Mouse (Mus musculus): Measurements from ENCODE around the gene 1190007I07Rik. TPM values are rescaled to one million over a fixed set of nuclear protein-coding genes. Genes with fewer than 3 reads are reported as not detected.

The 1190007I07Rik gene
- 43.7 and 46.4 TPM in 2 replicates for polyA plus RNA-seq (2016; fragmentation: Nextera tagmentation; extraction: Ambion mirVana)

DNA sequence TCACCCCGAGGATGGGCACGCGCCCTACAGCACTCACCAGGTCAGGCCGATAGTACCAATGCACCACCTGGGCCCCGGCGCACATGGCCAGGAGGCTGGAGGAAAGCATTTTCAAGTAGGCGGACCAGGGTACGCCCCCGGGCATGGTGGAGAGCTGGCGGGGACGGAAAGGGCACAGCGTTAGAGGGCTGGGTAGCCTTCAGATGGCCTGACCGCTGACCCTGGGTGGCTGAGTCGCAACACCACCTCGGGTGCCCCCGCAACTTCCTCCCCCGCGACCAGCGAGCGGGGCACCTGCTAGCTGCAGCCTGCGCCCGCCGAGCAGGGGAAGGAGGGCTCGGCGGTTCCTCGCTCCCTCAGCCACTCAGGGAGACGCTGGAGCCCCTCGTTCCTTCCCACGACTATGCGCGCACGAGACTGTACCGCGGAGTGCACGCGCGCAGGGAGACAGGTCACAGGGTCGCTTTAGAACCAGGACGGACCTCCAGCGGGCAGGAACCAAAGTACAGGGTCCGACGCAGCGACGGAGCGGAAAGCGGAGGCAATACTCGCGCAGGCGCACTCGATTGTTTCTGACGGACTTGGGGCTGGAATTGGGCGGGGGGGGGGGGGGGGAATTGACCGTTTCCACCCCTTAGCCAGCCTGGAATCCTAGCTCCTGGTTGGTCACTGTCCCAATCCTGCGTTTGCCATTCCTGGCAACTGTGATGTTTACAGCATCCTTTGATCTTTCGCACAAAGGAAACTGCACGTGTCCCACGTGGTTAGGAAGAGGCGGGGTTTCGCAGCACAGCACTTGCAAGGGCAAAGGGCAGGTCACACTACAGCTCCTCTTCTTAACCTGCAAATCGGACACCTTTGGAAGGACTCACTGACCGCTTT, at the start of gene 1190007I07Rik:
1190007I07Rik (minus strand) TSS at position 558 of the 882 bp plus-strand sequence.
- Histone ChIP-seq H3K27ac (peak within 1 kb of the TSS; percentile 94), H3K4me3 (peak within 1 kb of the TSS; percentile 76), H3K36me3 (replicated peaks) (peaks cover 21% of the 10 kb centered on the region), H3K4me1 (peaks cover 13% of the 10 kb centered on the region), H3K9me3 (no peaks in the 10 kb centered on the region), H3K27me3 (ENCODE audit: poor library complexity, severe bottlenecking) (no peaks in the 10 kb centered on the region)
- peak; percentile 95 for DNase-seq (ENCODE audit: extremely low spot score, low spot score)
- WGBS, result under 1% methylated on average over 61 of the region's 61 CpGs

DNA sequence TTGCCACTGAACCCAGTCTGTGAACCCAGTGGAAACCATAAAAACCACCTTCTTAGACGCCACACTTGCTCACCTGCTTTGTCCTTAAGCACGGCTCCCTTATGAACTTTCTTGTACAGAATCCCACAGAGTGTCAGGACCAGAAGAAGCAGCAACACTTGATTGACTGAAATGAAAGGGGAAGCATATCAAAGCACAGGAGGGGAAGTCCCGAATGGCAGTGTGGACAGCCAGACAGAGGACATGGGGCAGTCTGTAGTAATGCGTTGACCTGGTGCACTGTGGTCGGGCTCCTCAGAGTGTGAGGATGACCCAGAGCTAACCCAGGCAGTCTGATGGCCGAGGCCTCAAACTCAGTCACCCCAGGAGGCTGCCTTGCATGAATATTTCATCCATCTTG, 47.2 kb upstream of the 1190007I07Rik start:
- peaks cover 4% of the 10 kb centered on the region; the same call in 1 of the 2 replicates for H3K4me1 ChIP-seq
- no peak for DNase-seq (ENCODE audit: extremely low spot score, low spot score)
- H3K36me3 ChIP-seq (replicated peaks), result no peaks in the 10 kb centered on the region
- 80% methylated on average over 6 of the region's 6 CpGs for WGBS
- no peak overlapping the region for H3K27ac ChIP-seq
- H3K9me3 ChIP-seq, result no peaks in the 10 kb centered on the region
- H3K4me3 ChIP-seq, result no peak overlapping the region
- no peaks in the 10 kb centered on the region for H3K27me3 ChIP-seq (ENCODE audit: poor library complexity, severe bottlenecking)

DNA sequence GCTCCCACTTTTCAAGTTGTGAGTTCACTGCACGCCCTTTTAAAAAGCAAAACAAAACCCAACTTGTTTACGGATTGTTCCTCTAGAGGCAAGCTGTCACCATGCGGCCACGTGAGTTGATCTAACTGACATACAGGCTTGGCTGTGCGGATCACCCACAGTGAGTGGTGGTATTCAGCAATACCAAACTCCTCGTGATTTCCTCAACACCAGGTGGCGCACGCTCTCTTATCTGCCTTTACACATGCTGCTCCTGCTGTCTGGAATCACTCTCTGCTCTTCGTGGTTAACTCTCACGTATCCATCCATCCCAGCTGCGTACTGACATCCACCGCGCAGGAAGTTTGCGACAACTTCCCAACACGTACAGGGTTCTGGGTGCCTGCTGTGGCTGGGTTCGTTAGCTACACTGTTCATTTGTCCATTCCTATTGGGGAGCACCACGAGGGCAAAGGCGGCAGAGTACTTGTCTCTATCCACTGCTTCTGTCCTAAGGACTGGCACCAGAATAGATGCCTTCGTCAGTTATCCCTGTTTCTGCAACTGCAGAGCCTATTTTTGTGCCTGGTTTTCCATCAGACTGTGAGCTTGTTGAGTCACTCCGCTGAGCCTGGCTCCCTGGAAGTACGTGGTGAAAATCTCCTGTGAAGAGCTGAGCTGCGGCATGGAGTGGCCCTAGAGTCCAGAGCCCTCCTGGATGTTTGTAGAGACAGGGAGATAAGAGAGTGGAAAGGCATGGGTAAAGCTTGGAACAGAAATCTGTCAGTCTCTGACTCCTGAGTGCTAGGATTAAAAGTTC, 43.6 kb upstream of the 1190007I07Rik start:
- peak overlapping the region; percentile 38 for H3K4me3 ChIP-seq
- H3K4me1 ChIP-seq, result peaks cover 4% of the 10 kb centered on the region; the same call in 1 of the 2 replicates
- DNase-seq (ENCODE audit: extremely low spot score, low spot score), result peak; percentile 83
- 0 out of 2 replicates have a peak overlapping the region, but pooled peaks have one; percentile 12 for H3K27ac ChIP-seq
- H3K9me3 ChIP-seq, result no peaks in the 10 kb centered on the region
- no peaks in the 10 kb centered on the region for H3K27me3 ChIP-seq (ENCODE audit: poor library complexity, severe bottlenecking)
- 26% methylated on average over 22 of the region's 22 CpGs for WGBS
- no peaks in the 10 kb centered on the region for H3K36me3 ChIP-seq (replicated peaks)

DNA sequence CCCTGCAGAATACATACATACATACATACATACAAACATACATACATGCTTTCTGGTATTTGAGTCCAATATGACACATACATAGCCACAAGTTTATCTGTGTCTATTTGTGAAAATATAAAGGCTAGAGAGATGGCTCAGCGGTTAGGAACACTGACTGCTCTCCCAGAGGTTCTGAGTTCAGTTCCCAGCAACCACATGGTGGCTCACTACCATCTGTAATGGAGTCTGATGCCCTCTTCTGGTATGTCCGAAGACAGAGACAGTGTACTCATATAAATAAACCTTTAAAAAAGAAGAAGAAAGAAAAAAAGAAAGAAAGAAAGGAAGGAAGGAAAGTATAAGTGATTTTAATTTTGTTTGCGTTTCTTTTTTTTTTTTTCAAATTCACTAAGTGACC, 42.9 kb upstream of the 1190007I07Rik start:
- Histone ChIP-seq H3K27me3 (ENCODE audit: poor library complexity, severe bottlenecking) (no peaks in the 10 kb centered on the region), H3K27ac (no peak overlapping the region), H3K36me3 (replicated peaks) (no peaks in the 10 kb centered on the region), H3K4me1 (peaks cover 4% of the 10 kb centered on the region; the same call in 1 of the 2 replicates), H3K4me3 (no peak overlapping the region), H3K9me3 (no peaks in the 10 kb centered on the region)
- no peak for DNase-seq (ENCODE audit: extremely low spot score, low spot score)
- 52% methylated on average over 3 of the region's 3 CpGs for WGBS

DNA sequence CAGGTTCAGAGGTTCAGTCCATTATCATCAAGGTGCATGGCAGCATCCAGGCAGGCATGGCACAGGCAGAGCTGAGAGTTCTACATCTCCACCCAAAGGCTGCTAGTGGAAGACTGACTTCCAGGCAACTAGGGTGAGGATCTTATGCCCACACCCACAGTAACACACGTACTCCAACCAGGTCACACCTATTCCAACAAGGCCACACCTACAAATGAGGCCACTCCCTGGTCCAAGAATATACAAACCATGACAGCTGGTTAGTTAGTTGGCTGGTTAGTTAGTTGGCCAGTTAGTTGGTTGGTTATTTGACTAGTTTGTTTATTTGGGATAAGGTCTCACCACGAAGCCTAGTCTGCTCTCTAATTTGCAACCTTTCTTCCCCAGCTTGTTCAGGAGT, 40.3 kb upstream of the 1190007I07Rik start:
- 88% methylated on average over 2 of the region's 2 CpGs for WGBS

DNA sequence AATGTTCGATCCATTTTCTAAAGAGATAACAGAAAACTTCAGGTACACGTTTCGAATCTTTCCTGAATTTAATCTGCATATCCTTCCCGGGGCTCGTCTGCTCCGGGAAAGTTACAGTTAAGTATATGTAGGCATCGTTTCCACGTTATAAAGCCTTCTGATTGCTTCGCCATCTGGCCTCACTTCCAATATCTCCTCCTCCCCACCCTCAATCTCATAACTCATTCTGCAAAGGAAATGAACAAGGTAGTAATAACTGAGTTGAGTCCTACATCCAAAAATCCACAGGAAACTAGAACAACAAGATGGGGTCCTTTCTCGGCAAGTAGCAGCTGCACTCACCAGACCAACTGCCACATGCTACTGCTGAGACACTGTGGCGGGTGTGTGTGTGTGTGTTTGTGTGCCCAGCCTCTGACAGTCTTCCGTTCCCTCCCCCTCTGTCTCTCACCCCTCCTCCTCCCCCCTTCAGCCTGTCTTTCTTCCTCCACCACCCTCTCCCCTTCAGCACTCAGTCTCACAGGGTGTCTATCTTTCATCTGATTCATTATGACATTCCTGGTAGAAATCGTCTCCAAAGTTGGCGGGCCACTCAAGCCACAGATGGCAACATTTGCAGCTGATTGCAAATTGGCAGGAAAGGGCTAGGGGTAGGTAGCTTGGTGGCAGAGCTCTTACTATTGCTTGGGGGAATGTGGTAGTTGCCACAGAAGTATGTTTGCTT, 39.4 kb upstream of the 1190007I07Rik start:
- Histone ChIP-seq H3K4me1 (peaks cover 4% of the 10 kb centered on the region; the same call in 1 of the 2 replicates), H3K27me3 (ENCODE audit: poor library complexity, severe bottlenecking) (no peaks in the 10 kb centered on the region), H3K27ac (no peak overlapping the region), H3K9me3 (no peaks in the 10 kb centered on the region), H3K4me3 (no peak overlapping the region), H3K36me3 (replicated peaks) (no peaks in the 10 kb centered on the region)
- WGBS, result 93% methylated on average over 14 of the region's 14 CpGs
- no peak for DNase-seq (ENCODE audit: extremely low spot score, low spot score)

More for the DNA sequence above, 40.3 kb upstream of the 1190007I07Rik start:
- H3K36me3 ChIP-seq (replicated peaks), result no peaks in the 10 kb centered on the region
- H3K9me3 ChIP-seq, result no peaks in the 10 kb centered on the region
- H3K4me3 ChIP-seq, result no peak overlapping the region
- no peaks in the 10 kb centered on the region for H3K27me3 ChIP-seq (ENCODE audit: poor library complexity, severe bottlenecking)
- no peak for DNase-seq (ENCODE audit: extremely low spot score, low spot score)
- H3K4me1 ChIP-seq, result peaks cover 4% of the 10 kb centered on the region; the same call in 1 of the 2 replicates
- no peak overlapping the region for H3K27ac ChIP-seq

DNA sequence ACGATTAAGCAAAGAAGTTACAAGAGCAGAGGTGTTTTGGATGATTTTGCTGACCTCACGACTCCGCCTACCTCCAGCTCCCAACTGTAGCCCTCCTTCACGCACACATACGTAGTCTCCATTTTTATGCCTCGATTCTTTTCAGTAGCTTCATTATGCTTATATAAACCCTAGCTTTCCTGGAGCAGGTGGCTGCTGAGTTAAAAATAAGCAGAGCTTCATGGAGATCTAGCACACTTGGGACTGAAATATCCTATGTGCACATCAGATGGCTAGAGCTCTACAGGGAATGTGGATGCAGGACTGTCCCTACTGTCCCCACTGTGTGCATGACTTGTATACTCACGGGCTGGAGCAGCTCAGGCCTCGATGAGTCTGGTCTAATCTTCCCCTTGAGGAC, 38.8 kb upstream of the 1190007I07Rik start:
- DNase-seq (ENCODE audit: extremely low spot score, low spot score), result no peak
- 87% methylated on average over 8 of the region's 8 CpGs for WGBS

DNA sequence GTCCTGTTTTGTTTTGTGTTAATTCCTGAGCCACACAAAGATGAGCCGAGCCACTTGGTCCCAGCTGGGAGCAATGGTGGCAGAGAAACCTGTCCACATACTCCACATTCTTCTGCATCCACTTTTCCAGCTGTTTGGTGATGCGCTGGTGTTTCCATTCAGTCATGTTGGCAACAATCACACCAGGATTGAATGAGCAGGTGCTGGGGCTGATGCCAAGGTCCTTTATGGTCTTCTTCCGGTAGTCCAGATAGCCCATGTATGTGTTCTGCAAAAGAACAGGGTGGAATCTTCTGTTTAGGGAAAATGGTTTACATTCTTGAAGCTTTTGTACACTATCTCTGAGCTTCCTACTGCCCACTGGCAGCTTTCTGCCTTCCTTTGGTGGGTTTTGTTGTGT, 31.6 kb upstream of the 1190007I07Rik start:
- Histone ChIP-seq H3K36me3 (replicated peaks) (peaks cover 28% of the 10 kb centered on the region), H3K27ac (no peak overlapping the region), H3K9me3 (no peaks in the 10 kb centered on the region), H3K4me3 (no peak overlapping the region), H3K27me3 (ENCODE audit: poor library complexity, severe bottlenecking) (no peaks in the 10 kb centered on the region), H3K4me1 (no peaks in the 10 kb centered on the region)
- WGBS, result 85% methylated on average over 3 of the region's 3 CpGs
- DNase-seq (ENCODE audit: extremely low spot score, low spot score), result no peak

More for the DNA sequence above, 38.8 kb upstream of the 1190007I07Rik start:
- Histone ChIP-seq H3K27me3 (ENCODE audit: poor library complexity, severe bottlenecking) (no peaks in the 10 kb centered on the region), H3K27ac (no peak overlapping the region), H3K4me3 (no peak overlapping the region), H3K4me1 (peaks cover 3% of the 10 kb centered on the region; the same call in 1 of the 2 replicates), H3K36me3 (replicated peaks) (no peaks in the 10 kb centered on the region), H3K9me3 (no peaks in the 10 kb centered on the region)

DNA sequence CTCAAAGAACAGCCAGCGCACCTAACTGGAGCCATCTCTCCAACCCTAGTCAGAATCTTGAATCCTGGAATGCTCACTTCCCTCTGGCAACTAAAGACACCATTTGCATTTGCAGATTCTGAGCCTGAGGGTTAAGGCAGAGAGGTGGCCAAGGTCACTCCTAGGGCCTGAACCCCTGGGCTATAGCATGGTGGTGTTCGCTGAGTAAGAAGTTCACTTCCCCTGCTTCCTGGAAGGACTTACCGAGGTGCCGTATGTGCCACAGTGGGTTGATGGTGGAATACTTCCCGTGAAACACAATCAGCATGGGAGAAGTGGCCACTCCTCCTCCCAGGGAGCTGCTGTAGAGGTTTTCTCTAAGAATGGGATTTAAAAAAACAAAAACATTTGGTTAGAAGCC, 29.6 kb upstream of the 1190007I07Rik start:
- H3K27me3 ChIP-seq (ENCODE audit: poor library complexity, severe bottlenecking), result no peaks in the 10 kb centered on the region
- H3K4me3 ChIP-seq, result no peak overlapping the region
- DNase-seq (ENCODE audit: extremely low spot score, low spot score), result no peak
- no peak overlapping the region for H3K27ac ChIP-seq
- WGBS, result 68% methylated on average over 5 of the region's 5 CpGs
- no peaks in the 10 kb centered on the region for H3K4me1 ChIP-seq
- peaks cover 37% of the 10 kb centered on the region for H3K36me3 ChIP-seq (replicated peaks)
- no peaks in the 10 kb centered on the region for H3K9me3 ChIP-seq

DNA sequence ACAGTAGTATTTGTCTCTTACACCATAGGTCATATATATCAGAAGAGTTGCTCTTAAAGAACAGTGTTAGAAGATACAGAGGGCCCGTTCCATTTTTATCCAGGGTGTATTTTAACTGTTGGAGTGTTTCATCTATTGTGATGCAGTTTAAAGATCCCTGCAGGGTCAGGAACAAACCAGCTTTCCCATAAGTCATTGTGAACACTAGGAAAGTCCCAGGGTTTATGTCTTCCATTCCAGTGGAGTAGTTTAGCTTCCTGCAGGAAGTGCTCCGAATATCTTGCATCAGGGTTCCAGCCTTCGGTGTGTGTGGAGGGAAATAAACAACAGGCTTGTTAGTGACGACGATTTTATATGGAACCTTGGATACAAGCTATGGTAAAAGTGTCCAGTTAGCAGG, 28.2 kb upstream of the 1190007I07Rik start:
- Histone ChIP-seq H3K4me1 (no peaks in the 10 kb centered on the region), H3K27ac (no peak overlapping the region), H3K36me3 (replicated peaks) (peaks cover 51% of the 10 kb centered on the region), H3K4me3 (no peak overlapping the region), H3K9me3 (no peaks in the 10 kb centered on the region), H3K27me3 (ENCODE audit: poor library complexity, severe bottlenecking) (no peaks in the 10 kb centered on the region)
- DNase-seq (ENCODE audit: extremely low spot score, low spot score), result no peak
- 94% methylated on average over 5 of the region's 5 CpGs for WGBS

DNA sequence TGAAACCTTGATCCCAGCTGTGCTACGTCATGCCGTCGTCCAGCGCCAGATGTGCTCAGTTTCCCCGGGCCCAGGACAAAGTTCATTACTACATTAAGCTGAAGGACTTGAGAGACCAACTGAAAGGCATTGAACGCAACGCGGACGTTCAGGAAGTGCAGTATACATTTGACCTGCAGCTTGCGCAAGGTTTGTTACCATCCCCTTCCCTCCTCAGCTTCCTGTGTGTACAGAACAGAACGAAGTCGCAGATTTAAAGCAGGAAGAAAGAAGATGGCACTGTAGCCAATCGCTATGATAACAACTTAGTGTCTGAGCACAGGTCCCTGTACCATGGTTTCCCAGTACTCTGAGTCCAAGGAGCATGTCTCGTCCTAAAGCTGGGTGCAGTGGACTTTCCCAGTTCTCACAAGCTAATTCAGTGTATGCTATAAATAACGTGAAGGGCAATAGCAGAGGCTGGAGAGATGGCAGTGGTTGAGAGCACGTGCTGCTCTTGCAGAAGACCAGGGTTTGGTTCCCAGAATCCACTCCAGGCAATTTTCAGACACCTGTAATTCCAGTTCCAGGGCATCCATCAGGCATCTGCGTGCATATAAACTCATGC, 24.3 kb upstream of the 1190007I07Rik start:
- H3K4me3 ChIP-seq, result no peak overlapping the region
- no peaks in the 10 kb centered on the region for H3K9me3 ChIP-seq
- no peak overlapping the region for H3K27ac ChIP-seq
- H3K27me3 ChIP-seq (ENCODE audit: poor library complexity, severe bottlenecking), result no peaks in the 10 kb centered on the region
- DNase-seq (ENCODE audit: extremely low spot score, low spot score), result no peak
- no peaks in the 10 kb centered on the region for H3K4me1 ChIP-seq
- 97% methylated on average over 17 of the region's 17 CpGs for WGBS
- peaks cover 84% of the 10 kb centered on the region for H3K36me3 ChIP-seq (replicated peaks)

DNA sequence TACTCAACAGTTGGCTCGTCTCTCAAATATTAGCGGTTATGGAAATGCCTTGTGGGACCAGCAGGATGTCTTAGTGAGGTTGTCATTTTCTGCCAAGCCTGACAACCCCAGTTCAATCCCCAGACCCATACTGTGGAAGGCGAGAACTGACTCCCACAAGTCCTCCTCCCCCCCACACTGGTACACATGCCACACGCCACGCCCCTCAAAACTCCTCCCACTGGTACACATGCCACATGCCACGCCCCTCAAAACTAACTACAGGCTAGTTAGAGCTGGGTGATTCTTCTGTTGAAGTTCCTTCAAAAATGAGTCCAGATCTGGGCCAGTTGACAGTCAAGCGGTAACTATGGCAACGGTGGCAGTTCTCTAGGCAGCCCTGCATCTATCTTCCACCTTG, 23.1 kb upstream of the 1190007I07Rik start:
- WGBS, result 94% methylated on average over 8 of the region's 8 CpGs
- Histone ChIP-seq H3K9me3 (no peaks in the 10 kb centered on the region), H3K27ac (no peak overlapping the region), H3K4me1 (no peaks in the 10 kb centered on the region), H3K36me3 (replicated peaks) (peaks cover 84% of the 10 kb centered on the region), H3K4me3 (no peak overlapping the region), H3K27me3 (ENCODE audit: poor library complexity, severe bottlenecking) (no peaks in the 10 kb centered on the region)
- DNase-seq (ENCODE audit: extremely low spot score, low spot score), result no peak

All from forebrain, embryonic 10.5 days (tissue).